Mouse (Mus musculus): Measurements from ENCODE around the gene Cytip. TPM values are rescaled to one million over a fixed set of nuclear protein-coding genes. Genes with fewer than 3 reads are reported as not detected.

The Cytip gene
- polyA plus RNA-seq, 1 experiment from 2014 or later: 1.5 TPM

GRCm38 (mm10) chr2:58156108-58156415, 39.3 kb downstream of the Cytip start:
- no peak overlapping the region for H3K9ac ChIP-seq (replicated peaks; ENCODE audit: low read length)
- H3K27ac ChIP-seq (ENCODE audit: low read length): no peak overlapping the region
- H3K4me1 ChIP-seq (ENCODE audit: insufficient read depth, low read length): peaks cover 6% of the 10 kb centered on the region; the same call in 1 of the 2 replicates
- H3K4me2 ChIP-seq (replicated peaks; ENCODE audit: low read depth, low read length): no peak overlapping the region
- 85% methylated on average over 5 of the region's 5 CpGs for WGBS
- no peaks in the 10 kb centered on the region for H3K9me3 ChIP-seq (ENCODE audit: low read length)
- H3K27me3 ChIP-seq (ENCODE audit: insufficient read depth, low read length): no peaks in the 10 kb centered on the region
- no peaks in the 10 kb centered on the region for H3K36me3 ChIP-seq (ENCODE audit: insufficient read depth, low read length)
- no peak overlapping the region for H3K4me3 ChIP-seq (ENCODE audit: low read length)
- ATAC-seq (ENCODE audit: low FRiP score, low TSS enrichment): no peak

- no peak overlapping the region for H3K4me3 ChIP-seq (ENCODE audit: low read length)
- no peak overlapping the region for H3K4me2 ChIP-seq (replicated peaks; ENCODE audit: low read depth, low read length)
- no peak for ATAC-seq (ENCODE audit: low FRiP score, low TSS enrichment)
- H3K27me3 ChIP-seq (ENCODE audit: insufficient read depth, low read length): no peaks in the 10 kb centered on the region
- H3K27ac ChIP-seq (ENCODE audit: low read length): no peak overlapping the region
- H3K9ac ChIP-seq (replicated peaks; ENCODE audit: low read length): no peak overlapping the region
- H3K36me3 ChIP-seq (ENCODE audit: insufficient read depth, low read length): no peaks in the 10 kb centered on the region
- no peaks in the 10 kb centered on the region for H3K9me3 ChIP-seq (ENCODE audit: low read length)
- peaks cover under 1% of the 10 kb centered on the region; the same call in 1 of the 2 replicates for H3K4me1 ChIP-seq (ENCODE audit: insufficient read depth, low read length)
- 74% methylated on average over 7 of the region's 7 CpGs for WGBS
These were observed 39.8 kb downstream of the Cytip start for GRCm38 (mm10) chr2:58155271-58156107.

DNA sequence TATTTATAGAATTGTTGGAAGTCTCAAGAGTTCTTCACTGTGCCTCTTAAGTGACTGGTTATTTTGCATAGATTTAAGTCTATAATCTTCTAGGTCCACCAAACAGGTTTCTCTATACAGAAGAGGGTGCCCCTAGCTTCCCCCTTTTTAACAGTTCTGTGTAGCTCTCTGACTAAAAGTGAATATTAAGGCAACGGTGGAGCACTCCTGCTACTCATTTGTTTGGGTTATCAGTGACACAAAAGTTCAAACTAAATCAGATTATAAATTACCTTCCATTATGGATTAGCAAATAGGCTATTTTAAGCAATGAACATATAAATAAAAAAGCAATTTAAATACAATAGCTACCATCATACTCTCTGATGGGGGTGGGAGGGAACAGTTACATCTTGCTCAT, 40.8 kb downstream of the Cytip start:
- H3K9me3 ChIP-seq (ENCODE audit: low read length): no peaks in the 10 kb centered on the region
- H3K27me3 ChIP-seq (ENCODE audit: insufficient read depth, low read length): no peaks in the 10 kb centered on the region
- no peaks in the 10 kb centered on the region for H3K36me3 ChIP-seq (ENCODE audit: insufficient read depth, low read length)
- ATAC-seq (ENCODE audit: low FRiP score, low TSS enrichment): no peak
- H3K4me2 ChIP-seq (replicated peaks; ENCODE audit: low read depth, low read length): no peak overlapping the region
- no peaks in the 10 kb centered on the region for H3K4me1 ChIP-seq (ENCODE audit: insufficient read depth, low read length)
- no peak overlapping the region for H3K9ac ChIP-seq (replicated peaks; ENCODE audit: low read length)
- no peak overlapping the region for H3K27ac ChIP-seq (ENCODE audit: low read length)
- H3K4me3 ChIP-seq (ENCODE audit: low read length): no peak overlapping the region
- 68% methylated on average over 1 of the region's 1 CpGs for WGBS

DNA sequence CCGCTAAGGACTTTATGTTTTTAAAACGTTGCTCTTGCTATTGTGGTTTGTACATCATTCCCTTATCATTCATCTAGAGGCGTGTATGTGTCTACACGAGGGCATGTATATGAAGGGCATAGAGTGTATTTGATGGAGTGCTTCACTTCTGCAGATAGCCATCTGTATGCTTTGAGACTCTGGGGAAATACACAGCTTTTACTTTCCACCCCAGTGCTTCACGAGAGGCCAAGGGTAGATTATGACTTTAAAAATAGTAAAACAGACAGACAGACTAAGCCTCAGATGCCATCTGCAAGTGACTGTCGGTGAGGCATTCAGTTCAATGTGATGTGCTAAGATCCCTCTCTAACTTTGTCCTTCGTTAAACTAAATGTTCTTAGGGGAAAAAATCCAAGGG, 41.6 kb downstream of the Cytip start:
- Histone ChIP-seq H3K4me1 (ENCODE audit: insufficient read depth, low read length) (no peaks in the 10 kb centered on the region), H3K4me3 (ENCODE audit: low read length) (no peak overlapping the region), H3K27ac (ENCODE audit: low read length) (no peak overlapping the region), H3K36me3 (ENCODE audit: insufficient read depth, low read length) (no peaks in the 10 kb centered on the region), H3K9me3 (ENCODE audit: low read length) (no peaks in the 10 kb centered on the region), H3K4me2 (replicated peaks; ENCODE audit: low read depth, low read length) (no peak overlapping the region), H3K27me3 (ENCODE audit: insufficient read depth, low read length) (no peaks in the 10 kb centered on the region), H3K9ac (replicated peaks; ENCODE audit: low read length) (no peak overlapping the region)
- ATAC-seq (ENCODE audit: low FRiP score, low TSS enrichment): no peak
- 77% methylated on average over 7 of the region's 7 CpGs for WGBS

- H3K27me3 ChIP-seq (ENCODE audit: insufficient read depth, low read length): no peaks in the 10 kb centered on the region
- WGBS: 83% methylated on average over 7 of the region's 7 CpGs
- ATAC-seq (ENCODE audit: low FRiP score, low TSS enrichment): no peak
- H3K4me3 ChIP-seq (ENCODE audit: low read length): no peak overlapping the region
- H3K4me2 ChIP-seq (replicated peaks; ENCODE audit: low read depth, low read length): no peak overlapping the region
- H3K9me3 ChIP-seq (ENCODE audit: low read length): no peaks in the 10 kb centered on the region
- no peak overlapping the region for H3K27ac ChIP-seq (ENCODE audit: low read length)
- H3K4me1 ChIP-seq (ENCODE audit: insufficient read depth, low read length): no peaks in the 10 kb centered on the region
- no peak overlapping the region for H3K9ac ChIP-seq (replicated peaks; ENCODE audit: low read length)
- no peaks in the 10 kb centered on the region for H3K36me3 ChIP-seq (ENCODE audit: insufficient read depth, low read length)
These were observed 45.3 kb downstream of the Cytip start for GRCm38 (mm10) chr2:58149983-58150405.

DNA sequence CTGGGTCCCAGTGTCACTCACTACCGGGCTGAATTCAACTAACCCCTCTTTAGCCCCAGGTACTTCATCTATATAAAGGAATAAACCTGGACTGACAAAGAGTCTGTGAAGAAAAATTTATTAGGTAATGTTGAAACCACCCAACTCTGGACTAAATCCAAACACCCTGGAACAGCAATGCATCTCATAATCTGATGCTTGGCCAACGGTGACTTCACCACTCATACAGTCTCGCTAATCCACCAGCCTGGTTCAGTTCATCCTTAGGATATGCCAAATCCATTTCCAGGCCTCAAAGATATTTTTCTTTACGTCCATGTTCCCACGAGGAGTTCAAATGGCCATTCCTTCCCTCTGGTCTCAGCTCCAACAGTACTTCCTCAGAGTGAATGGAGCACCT, 48.8 kb downstream of the Cytip start:
- H3K9ac ChIP-seq (replicated peaks; ENCODE audit: low read length): no peak overlapping the region
- no peaks in the 10 kb centered on the region for H3K4me1 ChIP-seq (ENCODE audit: insufficient read depth, low read length)
- H3K27me3 ChIP-seq (ENCODE audit: insufficient read depth, low read length): no peaks in the 10 kb centered on the region
- WGBS: 88% methylated on average over 5 of the region's 5 CpGs
- H3K27ac ChIP-seq (ENCODE audit: low read length): no peak overlapping the region
- H3K36me3 ChIP-seq (ENCODE audit: insufficient read depth, low read length): no peaks in the 10 kb centered on the region
- no peak for ATAC-seq (ENCODE audit: low FRiP score, low TSS enrichment)
- no peak overlapping the region for H3K4me3 ChIP-seq (ENCODE audit: low read length)
- no peaks in the 10 kb centered on the region for H3K9me3 ChIP-seq (ENCODE audit: low read length)
- H3K4me2 ChIP-seq (replicated peaks; ENCODE audit: low read depth, low read length): no peak overlapping the region

GRCm38 (mm10) chr2:58140531-58140930, 54.8 kb downstream of the Cytip start:
- no peaks in the 10 kb centered on the region for H3K27me3 ChIP-seq (ENCODE audit: insufficient read depth, low read length)
- no peak overlapping the region for H3K4me3 ChIP-seq (ENCODE audit: low read length)
- WGBS: 86% methylated on average over 1 of the region's 1 CpGs
- H3K9ac ChIP-seq (replicated peaks; ENCODE audit: low read length): no peak overlapping the region
- no peak overlapping the region for H3K4me2 ChIP-seq (replicated peaks; ENCODE audit: low read depth, low read length)
- no peaks in the 10 kb centered on the region for H3K4me1 ChIP-seq (ENCODE audit: insufficient read depth, low read length)
- no peaks in the 10 kb centered on the region for H3K36me3 ChIP-seq (ENCODE audit: insufficient read depth, low read length)
- no peak for ATAC-seq (ENCODE audit: low FRiP score, low TSS enrichment)
- no peaks in the 10 kb centered on the region for H3K9me3 ChIP-seq (ENCODE audit: low read length)
- H3K27ac ChIP-seq (ENCODE audit: low read length): no peak overlapping the region

- no peak overlapping the region for H3K4me2 ChIP-seq (replicated peaks; ENCODE audit: low read depth, low read length)
- ATAC-seq (ENCODE audit: low FRiP score, low TSS enrichment): no peak
- H3K27me3 ChIP-seq (ENCODE audit: insufficient read depth, low read length): no peaks in the 10 kb centered on the region
- no peaks in the 10 kb centered on the region for H3K4me1 ChIP-seq (ENCODE audit: insufficient read depth, low read length)
- no peak overlapping the region for H3K4me3 ChIP-seq (ENCODE audit: low read length)
- H3K9me3 ChIP-seq (ENCODE audit: low read length): no peaks in the 10 kb centered on the region
- H3K36me3 ChIP-seq (ENCODE audit: insufficient read depth, low read length): no peaks in the 10 kb centered on the region
- 72% methylated on average over 5 of the region's 5 CpGs for WGBS
- H3K27ac ChIP-seq (ENCODE audit: low read length): no peak overlapping the region
- no peak overlapping the region for H3K9ac ChIP-seq (replicated peaks; ENCODE audit: low read length)
These were observed 56.7 kb downstream of the Cytip start for GRCm38 (mm10) chr2:58138611-58139010.

DNA sequence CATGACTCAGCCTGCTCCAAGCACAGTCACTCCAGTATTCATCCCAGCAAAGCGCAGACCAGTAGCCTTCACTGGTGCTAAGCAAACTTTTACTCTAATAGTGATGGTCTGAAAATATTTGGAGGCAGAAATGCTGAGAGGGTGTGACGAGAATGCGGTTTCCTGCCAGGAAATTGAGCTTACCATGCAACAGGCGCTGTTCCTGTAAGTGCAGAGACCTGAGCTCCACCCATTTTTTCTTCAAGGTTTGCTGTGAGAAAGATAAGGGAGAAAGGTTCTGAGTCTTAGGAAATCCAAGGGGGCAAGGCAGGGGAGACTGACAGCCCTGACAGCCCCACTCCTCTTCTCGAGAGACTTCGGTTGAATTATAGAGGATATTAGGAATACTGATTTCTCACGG, 57.7 kb downstream of the Cytip start:
- Histone ChIP-seq H3K27me3 (ENCODE audit: insufficient read depth, low read length) (no peaks in the 10 kb centered on the region), H3K4me2 (replicated peaks; ENCODE audit: low read depth, low read length) (no peak overlapping the region), H3K9ac (replicated peaks; ENCODE audit: low read length) (no peak overlapping the region), H3K4me1 (ENCODE audit: insufficient read depth, low read length) (no peaks in the 10 kb centered on the region), H3K4me3 (ENCODE audit: low read length) (no peak overlapping the region), H3K27ac (ENCODE audit: low read length) (no peak overlapping the region), H3K9me3 (ENCODE audit: low read length) (no peaks in the 10 kb centered on the region), H3K36me3 (ENCODE audit: insufficient read depth, low read length) (no peaks in the 10 kb centered on the region)
- ATAC-seq (ENCODE audit: low FRiP score, low TSS enrichment): no peak
- 76% methylated on average over 7 of the region's 7 CpGs for WGBS

DNA sequence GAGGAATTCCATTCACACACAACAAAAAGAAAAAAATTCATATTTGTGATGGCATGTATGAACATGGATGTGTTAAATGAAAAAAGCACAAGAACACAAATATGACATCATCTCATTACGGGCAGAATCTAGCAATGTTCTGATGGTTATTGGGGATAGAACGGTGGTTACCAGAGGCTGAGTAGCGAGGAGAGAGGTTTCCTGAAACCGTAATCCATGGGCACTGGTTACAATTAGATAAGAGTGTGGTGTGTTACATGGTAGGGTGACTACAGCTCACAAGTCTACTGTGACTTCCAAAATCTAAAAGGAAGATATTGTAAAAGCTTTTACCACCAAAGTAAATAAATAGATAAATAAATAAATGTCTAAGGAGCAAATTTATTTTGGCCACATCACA, 58.8 kb downstream of the Cytip start:
- ATAC-seq (ENCODE audit: low FRiP score, low TSS enrichment): no peak
- WGBS: 91% methylated on average over 4 of the region's 4 CpGs
- Histone ChIP-seq H3K27ac (ENCODE audit: low read length) (no peak overlapping the region), H3K36me3 (ENCODE audit: insufficient read depth, low read length) (no peaks in the 10 kb centered on the region), H3K4me2 (replicated peaks; ENCODE audit: low read depth, low read length) (no peak overlapping the region), H3K9me3 (ENCODE audit: low read length) (no peaks in the 10 kb centered on the region), H3K4me1 (ENCODE audit: insufficient read depth, low read length) (no peaks in the 10 kb centered on the region), H3K27me3 (ENCODE audit: insufficient read depth, low read length) (no peaks in the 10 kb centered on the region), H3K4me3 (ENCODE audit: low read length) (no peak overlapping the region), H3K9ac (replicated peaks; ENCODE audit: low read length) (no peak overlapping the region)

All from kidney, embryonic 16.5 days (tissue).